Mouse (Mus musculus) retina, adult 2 months (tissue): ENCODE data around the gene Dbp.
"Not testable (repeated sequence)": the region's sequence is repeated elsewhere in the genome, so short reads cannot be mapped to it uniquely, and the experiment has no call there.

Experiments
- DNase-seq: peaks from one replicate; pipeline ENCODE4 v3.0.0-alpha.2; 2012; ENCODE audit warnings: low read depth, low spot score

Dbp gene

GRCm38 (mm10) chr7:45704730-45705442, at the start of gene Dbp:
TSS of gene Dbp (plus strand) at chr7:45705088.
- DNase-seq, result peak; percentile 98

GRCm38 (mm10) chr7:45660746-45661478, 44.0 kb upstream of the Dbp start:
- DNase-seq, result no peak

GRCm38 (mm10) chr7:45661702-45662101, 43.2 kb upstream of the Dbp start:
- DNase-seq, result not testable (repeated sequence)

- no peak for DNase-seq
Measured at GRCm38 (mm10) chr7:45665303-45666138, 39.4 kb upstream of the Dbp start.

GRCm38 (mm10) chr7:45666161-45666560, 38.7 kb upstream of the Dbp start, which contains the start of gene Fut2:
TSS of gene Fut2 (minus strand) at chr7:45666394.
- no peak for DNase-seq

- no peak for DNase-seq
Measured at GRCm38 (mm10) chr7:45667761-45668160, 37.1 kb upstream of the Dbp start.

GRCm38 (mm10) chr7:45668921-45669320, 36.0 kb upstream of the Dbp start:
- no peak for DNase-seq

- DNase-seq, result no peak
Measured at GRCm38 (mm10) chr7:45677627-45678295, 27.1 kb upstream of the Dbp start.

GRCm38 (mm10) chr7:45678513-45678912, 26.4 kb upstream of the Dbp start:
- no peak for DNase-seq

GRCm38 (mm10) chr7:45679966-45680621, 24.8 kb upstream of the Dbp start:
- DNase-seq, result no peak

GRCm38 (mm10) chr7:45681046-45681736, 23.7 kb upstream of the Dbp start:
- DNase-seq, result no peak

GRCm38 (mm10) chr7:45682144-45683126, 22.5 kb upstream of the Dbp start:
- DNase-seq, result peak; percentile 63

GRCm38 (mm10) chr7:45683396-45684050, 21.4 kb upstream of the Dbp start, which contains the start of gene Ntn5:
TSS of gene Ntn5 (plus strand) at chr7:45684022.
- DNase-seq, result no peak

GRCm38 (mm10) chr7:45685811-45686210, 19.1 kb upstream of the Dbp start:
- no peak for DNase-seq

GRCm38 (mm10) chr7:45686841-45687240, 18.0 kb upstream of the Dbp start:
- no peak for DNase-seq

GRCm38 (mm10) chr7:45689099-45689498, 15.8 kb upstream of the Dbp start:
- DNase-seq, result no peak

GRCm38 (mm10) chr7:45689800-45690199, 15.1 kb upstream of the Dbp start:
- no peak for DNase-seq

GRCm38 (mm10) chr7:45692364-45692763, 12.5 kb upstream of the Dbp start:
- no peak for DNase-seq
